Mouse (Mus musculus) brown adipose tissue, adult 24 weeks (tissue): ENCODE measurements at regions not wholly inside any gene's neighbourhood (a gene's known extent, or its start where the extent isn't known, plus 50 kb on each side); places are given as distances from the start of the nearest gene placed in this dataset.

Source experiments
- H3K27ac ChIP-seq: fragments of 200-500 bp; replicated peaks from 2 replicates; pipeline ENCODE4 v1.5.1; 2012; ENCODE audit warnings: low read depth, mild to moderate bottlenecking, low read length
- H3K4me1 ChIP-seq: fragments of 200-500 bp; 2 replicates; pipeline ENCODE4 v1.6.1; 2012; ENCODE audit warnings: low read length, mixed read lengths; ENCODE audit not compliant: control insufficient read depth, insufficient read depth, insufficient read length
- H3K4me3 ChIP-seq: fragments of 200-500 bp; 2 replicates; pipeline ENCODE4 v1.5.1; 2012; ENCODE audit warnings: low read depth, mild to moderate bottlenecking, low read length, moderate library complexity; ENCODE audit not compliant: insufficient read depth

- no peak overlapping the region for H3K4me3 ChIP-seq
- H3K4me1 ChIP-seq, result peaks cover 14% of the 10 kb centered on the region; the same call in 1 of the 2 replicates
- H3K27ac ChIP-seq, result no peak overlapping the region
These were observed 156.2 kb upstream of the Gli2 start for GRCm38 (mm10) chr1:119209607-119210007.

- no peak overlapping the region for H3K4me3 ChIP-seq
- peaks cover 4% of the 10 kb centered on the region; the same call in 1 of the 2 replicates for H3K4me1 ChIP-seq
- H3K27ac ChIP-seq, result no peak overlapping the region
These were observed 149.0 kb upstream of the Gli2 start for GRCm38 (mm10) chr1:119202456-119202855.

- H3K27ac ChIP-seq, result no peak overlapping the region
- H3K4me3 ChIP-seq, result no peak overlapping the region
- peaks cover 4% of the 10 kb centered on the region; the same call in 1 of the 2 replicates for H3K4me1 ChIP-seq
These were observed 143.9 kb upstream of the Gli2 start for GRCm38 (mm10) chr1:119197415-119197700.

- no peak overlapping the region for H3K27ac ChIP-seq
These were observed 143.4 kb upstream of the Gli2 start for GRCm38 (mm10) chr1:119196674-119197414.

GRCm38 (mm10) chr1:119194533-119194932 lies 141.1 kb upstream of the Gli2 start:
- no peak overlapping the region for H3K27ac ChIP-seq
- peaks cover 7% of the 10 kb centered on the region for H3K4me1 ChIP-seq
- no peak overlapping the region for H3K4me3 ChIP-seq

More at GRCm38 (mm10) chr1:119196674-119197414, 143.4 kb upstream of the Gli2 start:
- no peak overlapping the region for H3K4me3 ChIP-seq
- H3K4me1 ChIP-seq, result peaks cover 4% of the 10 kb centered on the region; the same call in 1 of the 2 replicates

- Histone ChIP-seq H3K4me3 (no peak overlapping the region), H3K4me1 (peaks cover 3% of the 10 kb centered on the region), H3K27ac (no peak overlapping the region)
These were observed 137.8 kb upstream of the Gli2 start for GRCm38 (mm10) chr1:119191177-119191576.

GRCm38 (mm10) chr1:119189461-119190066 lies 136.1 kb upstream of the Gli2 start:
- Histone ChIP-seq H3K27ac (no peak overlapping the region), H3K4me1 (peaks cover 3% of the 10 kb centered on the region), H3K4me3 (no peak overlapping the region)

GRCm38 (mm10) chr1:119187301-119187700 lies 133.9 kb upstream of the Gli2 start:
- no peak overlapping the region for H3K4me3 ChIP-seq
- H3K4me1 ChIP-seq, result peaks cover 3% of the 10 kb centered on the region
- no peak overlapping the region for H3K27ac ChIP-seq

GRCm38 (mm10) chr1:119186856-119187255 lies 133.4 kb upstream of the Gli2 start:
- Histone ChIP-seq H3K27ac (no peak overlapping the region), H3K4me1 (peaks cover 3% of the 10 kb centered on the region), H3K4me3 (no peak overlapping the region)

GRCm38 (mm10) chr1:119183558-119184270 lies 130.3 kb upstream of the Gli2 start:
- Histone ChIP-seq H3K27ac (no peak overlapping the region), H3K4me1 (no peaks in the 10 kb centered on the region), H3K4me3 (no peak overlapping the region)

- Histone ChIP-seq H3K4me3 (no peak overlapping the region), H3K27ac (no peak overlapping the region), H3K4me1 (no peaks in the 10 kb centered on the region)
These were observed 119.8 kb upstream of the Gli2 start for GRCm38 (mm10) chr1:119173030-119173756.

- no peak overlapping the region for H3K27ac ChIP-seq
- peaks cover 9% of the 10 kb centered on the region for H3K4me1 ChIP-seq
- H3K4me3 ChIP-seq, result no peak overlapping the region
These were observed 114.0 kb upstream of the Gli2 start for GRCm38 (mm10) chr1:119167443-119167842.

GRCm38 (mm10) chr1:119166286-119166685 lies 112.9 kb upstream of the Gli2 start:
- Histone ChIP-seq H3K4me1 (peaks cover 9% of the 10 kb centered on the region), H3K27ac (no peak overlapping the region), H3K4me3 (no peak overlapping the region)

- H3K4me1 ChIP-seq, result peaks cover 9% of the 10 kb centered on the region
- no peak overlapping the region for H3K4me3 ChIP-seq
- H3K27ac ChIP-seq, result no peak overlapping the region
These were observed 111.4 kb upstream of the Gli2 start for GRCm38 (mm10) chr1:119164811-119165210.

GRCm38 (mm10) chr1:119163846-119164245 lies 110.4 kb upstream of the Gli2 start:
- Histone ChIP-seq H3K4me3 (no peak overlapping the region), H3K4me1 (peaks cover 9% of the 10 kb centered on the region), H3K27ac (no peak overlapping the region)
